Mouse (Mus musculus) MEL (cell line): ENCODE data around the gene Acot7. TPM values are rescaled to one million over a fixed set of nuclear protein-coding genes. Genes with fewer than 3 reads are reported as not detected.

Experiments
- DNase-seq: peaks from one replicate; pipeline ENCODE4 v3.0.0; 2011; ENCODE audit warnings: low read depth, low spot score
- H3K27ac ChIP-seq: 2 replicates; pipeline ENCODE4 v1.5.1; 2012; ENCODE audit warnings: low read depth, mild to moderate bottlenecking, control low read depth, low read length, moderate library complexity; ENCODE audit not compliant: control insufficient read depth
- H3K27me3 ChIP-seq, 2 experiments: fragments of 150-350 bp in 1 of 2; sonication (generic) in 1 of 2; 2 replicates each; pipeline ENCODE4 v1.6.1; 2012; ENCODE audit warnings: low read length in 2 of 2, mild to moderate bottlenecking in 2 of 2, improper control_type of control experiment in 1 of 2, moderate library complexity in 1 of 2; ENCODE audit not compliant: insufficient read depth in 2 of 2, control insufficient read depth in 1 of 2
- H3K36me3 ChIP-seq, 2 experiments: 2 replicates each; pipeline ENCODE4 v1.6.1; 2012 to 2014; ENCODE audit warnings: low read length in 2 of 2, improper control_type of control experiment in 1 of 2, inconsistent platforms in 1 of 2, mild to moderate bottlenecking in 1 of 2; ENCODE audit not compliant: insufficient read depth in 2 of 2, control insufficient read depth in 1 of 2
- H3K4me1 ChIP-seq, 2 experiments: fragments of 150-350 bp in 1 of 2; sonication (generic) in 1 of 2; 2 replicates each; pipeline ENCODE4 v1.6.1; 2012; ENCODE audit warnings: low read length in 2 of 2, improper control_type of control experiment in 1 of 2, mild to moderate bottlenecking in 1 of 2; ENCODE audit not compliant: insufficient read depth in 2 of 2, control insufficient read depth in 1 of 2
- H3K4me3 ChIP-seq, 2 experiments: fragments of 150-350 bp in 1 of 2; sonication (generic) in 1 of 2; 2 replicates each; pipeline ENCODE4 v1.5.1; 2012; ENCODE audit warnings: low read depth in 2 of 2, low read length in 2 of 2, mild to moderate bottlenecking in 2 of 2, moderate library complexity in 2 of 2, control low read depth in 1 of 2, improper control_type of control experiment in 1 of 2; ENCODE audit not compliant: control insufficient read depth in 1 of 2, insufficient read depth in 1 of 2
- H3K79me2 ChIP-seq: 2 replicates; pipeline ENCODE4 v1.6.1; 2012; ENCODE audit warnings: mild to moderate bottlenecking, low read length, moderate library complexity; ENCODE audit not compliant: control insufficient read depth, poor library complexity, insufficient read depth
- H3K9ac ChIP-seq: 2 replicates; pipeline ENCODE4 v1.6.1; 2012; ENCODE audit warnings: low read depth, mild to moderate bottlenecking, control low read depth, low read length, moderate library complexity; ENCODE audit not compliant: control insufficient read depth, poor library complexity, severe bottlenecking
- H3K9me3 ChIP-seq: fragments of 150-350 bp; sonication (generic); replicated peaks from 2 replicates; pipeline ENCODE4 v1.6.1; 2012; ENCODE audit warnings: mild to moderate bottlenecking, low read length, improper control_type of control experiment, moderate library complexity; ENCODE audit not compliant: insufficient read depth
- CHD1 ChIP-seq: IDR thresholded peaks from 2 replicates; pipeline ENCODE4 v1.6.1; 2012; ENCODE audit warnings: low read depth, mild to moderate bottlenecking, inconsistent platforms, low read length, improper control_type of control experiment
- CHD2 ChIP-seq: IDR thresholded peaks from 2 replicates; pipeline ENCODE4 v1.6.1; 2011; ENCODE audit warnings: low read length, improper control_type of control experiment
- CTCF ChIP-seq, 3 experiments: IDR thresholded peaks in 2 of 3; conservative IDR thresholded peaks in 1 of 3; 2 replicates each; pipeline ENCODE4 v1.5.1; 2011 to 2012; ENCODE audit warnings: low read length in 3 of 3, low read depth in 2 of 3, mild to moderate bottlenecking in 2 of 3, improper control_type of control experiment in 1 of 3, inconsistent platforms in 1 of 3, mixed read lengths in 1 of 3, moderate library complexity in 1 of 3; ENCODE audit not compliant: control insufficient read depth in 1 of 3, insufficient read depth in 1 of 3, poor library complexity in 1 of 3, severe bottlenecking in 1 of 3
- ELF1 ChIP-seq: IDR thresholded peaks from 2 replicates; pipeline ENCODE4 v1.6.1; 2014; ENCODE audit warnings: low read depth, mild to moderate bottlenecking, inconsistent platforms, low read length, improper control_type of control experiment, moderate library complexity
- GABPA ChIP-seq: IDR thresholded peaks from 2 replicates; pipeline ENCODE4 v1.6.1; 2012; ENCODE audit warnings: low read depth, mild to moderate bottlenecking, inconsistent platforms, low read length, improper control_type of control experiment, moderate library complexity
- GATA1 ChIP-seq: IDR thresholded peaks from 2 replicates; pipeline ENCODE4 v1.6.1; 2011; ENCODE audit warnings: low read depth, low read length, improper control_type of control experiment
- HCFC1 ChIP-seq: IDR thresholded peaks from 2 replicates; pipeline ENCODE4 v1.6.1; 2012; ENCODE audit warnings: low read depth, mild to moderate bottlenecking, inconsistent platforms, low read length, improper control_type of control experiment, moderate library complexity
- JUND ChIP-seq: IDR thresholded peaks from 2 replicates; pipeline ENCODE4 v1.6.1; 2011; ENCODE audit warnings: low read depth, mild to moderate bottlenecking, improper control_type of control experiment, low read length
- KAT2A ChIP-seq: conservative IDR thresholded peaks from 2 replicates; pipeline ENCODE4 v1.6.1; 2012; ENCODE audit warnings: low read depth, low read length, improper control_type of control experiment, inconsistent platforms
- MAX ChIP-seq: IDR thresholded peaks from 2 replicates; pipeline ENCODE4 v1.6.1; 2011; ENCODE audit warnings: low read length, improper control_type of control experiment
- MAZ ChIP-seq: IDR thresholded peaks from 2 replicates; pipeline ENCODE4 v1.6.1; 2012; ENCODE audit warnings: low read depth, mild to moderate bottlenecking, inconsistent platforms, low read length, improper control_type of control experiment
- MXI1 ChIP-seq: IDR thresholded peaks from 2 replicates; pipeline ENCODE4 v1.6.1; 2011; ENCODE audit warnings: mild to moderate bottlenecking, low read depth, low read length, improper control_type of control experiment
- NRF1 ChIP-seq: IDR thresholded peaks from 2 replicates; pipeline ENCODE4 v1.6.1; 2014; ENCODE audit warnings: low read depth, mild to moderate bottlenecking, inconsistent platforms, low read length, improper control_type of control experiment, moderate library complexity; ENCODE audit not compliant: poor library complexity, insufficient read depth, severe bottlenecking
- POLR2AphosphoS2 ChIP-seq: IDR thresholded peaks from 2 replicates; pipeline ENCODE4 v1.6.1; 2011; ENCODE audit warnings: low read length, improper control_type of control experiment
- RAD21 ChIP-seq: IDR thresholded peaks from 2 replicates; pipeline ENCODE4 v1.6.1; 2011; ENCODE audit warnings: mild to moderate bottlenecking, low read depth, low read length, improper control_type of control experiment
- RCOR1 ChIP-seq: IDR thresholded peaks from 2 replicates; pipeline ENCODE4 v1.6.1; 2012; ENCODE audit warnings: low read depth, mild to moderate bottlenecking, inconsistent platforms, low read length, improper control_type of control experiment
- SIN3A ChIP-seq: IDR thresholded peaks from 2 replicates; pipeline ENCODE4 v1.6.1; 2012; ENCODE audit warnings: low read length, improper control_type of control experiment, inconsistent platforms
- SMC3 ChIP-seq: IDR thresholded peaks from 2 replicates; pipeline ENCODE4 v1.6.1; 2011; ENCODE audit warnings: low read depth, low read length, improper control_type of control experiment
- UBTF ChIP-seq: IDR thresholded peaks from 2 replicates; pipeline ENCODE4 v1.6.1; 2012; ENCODE audit warnings: low read depth, mild to moderate bottlenecking, inconsistent platforms, low read length, improper control_type of control experiment, moderate library complexity, borderline replicate concordance; ENCODE audit not compliant: insufficient read depth
- ZMIZ1 ChIP-seq: IDR thresholded peaks from 2 replicates; pipeline ENCODE4 v1.6.1; 2012; ENCODE audit warnings: low read depth, mild to moderate bottlenecking, inconsistent platforms, low read length, improper control_type of control experiment, moderate library complexity
- ZNF384 ChIP-seq: IDR thresholded peaks from 2 replicates; pipeline ENCODE4 v1.6.1; 2012; ENCODE audit warnings: low read depth, mild to moderate bottlenecking, inconsistent platforms, low read length, improper control_type of control experiment
- polyA plus RNA-seq, 2 experiments: library from polyadenylated mRNA; stranded (reverse) in 1 of 2; unstranded in 1 of 2; fragments of >175 nt in 1 of 2; fragments of >200 nt in 1 of 2; gene quantifications; 2 replicates each; pipeline versions ENCODE4 v1.2.1 to v1.2.4; 2012; ENCODE audit warnings: low replicate concordance in 2 of 2, low read depth in 1 of 2; ENCODE audit not compliant: insufficient read length in 2 of 2, insufficient read depth in 1 of 2, missing spikeins in 1 of 2
- total RNA-seq: library from RNA; depleted of rRNA; stranded (reverse); fragments of 300-350 nt; gene quantifications from 2 replicates; pipeline ENCODE4 v1.2.3, GENCODE M21; 2012

The Acot7 gene
- total and polyA plus RNA-seq, 3 experiments, result 92.7 to 127 TPM; not detected in 1

DNA sequence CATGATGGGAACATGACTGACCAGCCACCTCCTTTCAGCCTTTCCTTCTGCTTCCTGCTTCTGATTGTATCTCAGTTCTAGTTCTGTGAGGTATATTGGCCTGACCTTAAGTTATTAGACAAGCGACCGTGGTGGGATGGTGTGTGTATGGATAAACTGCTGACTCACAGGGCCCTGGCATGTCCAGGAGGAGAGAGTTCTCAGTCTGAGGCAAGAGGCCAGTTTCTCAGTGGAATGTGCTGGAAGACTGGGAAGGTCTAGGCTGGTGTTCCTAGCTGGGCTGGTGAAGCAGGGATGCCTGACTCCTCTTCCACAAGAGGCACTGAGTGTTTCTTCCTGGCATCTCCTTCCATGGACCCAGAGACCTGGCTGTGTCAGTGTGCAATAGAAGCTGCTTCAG, 15.2 kb upstream of the Acot7 start:
- Histone ChIP-seq H3K79me2 (no peaks in the 10 kb centered on the region), H3K4me3 (no peak overlapping the region), H3K27ac (no peak overlapping the region), H3K27me3 (no peaks in the 10 kb centered on the region), H3K9me3 (no peaks in the 10 kb centered on the region), H3K9ac (no peak overlapping the region), H3K4me1 (peaks cover 0 to 8% of the 10 kb centered on the region in 2 experiments; a peak in 2 of 4 replicates), H3K36me3 (peaks cover 0 to 2% of the 10 kb centered on the region in 2 experiments; a peak in 2 of 4 replicates)
- TF ChIP-seq JUND (no peak), ELF1 (no peak), KAT2A (no peak), CHD2 (no peak), MXI1 (no peak), MAX (no peak)
- no peak for DNase-seq

DNA sequence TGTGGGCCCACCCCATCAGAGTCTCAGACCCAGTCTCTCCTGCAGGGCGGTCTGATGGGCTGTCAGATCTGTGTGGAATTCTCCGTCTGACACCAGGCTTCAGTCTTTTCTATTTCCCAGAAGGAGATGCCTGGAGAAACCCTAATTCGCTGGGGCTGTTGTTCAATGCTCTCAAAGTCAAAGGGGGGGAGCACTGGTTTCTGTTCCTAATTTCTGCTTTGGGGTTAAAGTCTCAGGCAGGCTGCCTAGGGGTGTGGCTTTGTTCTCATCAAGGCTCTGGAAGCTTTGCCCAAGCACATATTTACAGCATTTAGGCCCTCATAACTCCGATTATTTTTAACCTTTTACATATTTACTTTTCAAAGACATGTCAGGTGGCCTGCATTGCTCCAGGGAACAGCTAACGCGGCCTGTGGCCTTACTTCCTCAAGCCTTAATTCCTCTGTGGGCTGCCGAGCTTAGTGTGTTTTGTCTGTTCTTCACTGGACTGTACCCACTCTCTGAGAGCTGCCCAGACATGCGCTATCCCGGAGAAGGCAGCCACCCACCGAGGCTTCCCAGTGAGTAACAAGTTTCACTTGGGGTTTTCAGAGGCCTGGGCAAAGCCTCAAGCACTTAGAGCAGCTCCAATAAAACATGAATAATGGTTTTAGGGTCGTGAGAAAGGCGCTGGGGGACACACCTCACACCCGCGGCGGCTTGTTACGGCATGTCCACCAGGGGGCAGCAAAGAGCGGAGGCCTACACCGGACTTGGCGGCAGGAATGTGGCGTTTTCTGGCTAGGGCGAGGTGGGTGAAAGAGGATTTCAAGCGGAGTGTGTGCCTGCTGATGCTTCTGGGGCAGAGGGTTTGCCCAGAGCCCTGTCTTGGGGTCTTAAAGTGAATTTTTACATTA, 12.7 kb upstream of the Acot7 start:
- Histone ChIP-seq H3K27ac (no peak overlapping the region), H3K79me2 (no peaks in the 10 kb centered on the region), H3K9me3 (no peaks in the 10 kb centered on the region), H3K36me3 (no peaks in the 10 kb centered on the region)
- peak; percentile 76 for DNase-seq
- no peak for TF ChIP-seq GATA1
- no peak for TF ChIP-seq JUND
- peak; percentile 38 for TF ChIP-seq RAD21
- TF ChIP-seq MXI1, result no peak
- no peak for TF ChIP-seq CHD1
- no peak for TF ChIP-seq MAZ
- TF ChIP-seq ZNF384, result no peak
- no peak for TF ChIP-seq NRF1
- no peak for TF ChIP-seq RCOR1
- peak; percentile 13; the same call in 1 of the 2 replicates for TF ChIP-seq HCFC1
- no peak for TF ChIP-seq ZMIZ1
- TF ChIP-seq POLR2AphosphoS2, result no peak
- TF ChIP-seq SMC3, result peak; percentile 63
- TF ChIP-seq GABPA, result no peak
- no peak for TF ChIP-seq UBTF
- peak; percentile 39; the same call in 1 of the 2 replicates for TF ChIP-seq SIN3A
- peak; percentile 84 to 99 (median 86) for TF ChIP-seq CTCF (IDR thresholded peaks at IDR 0.05 in 2 of 3, conservative IDR thresholded peaks at IDR 0.05 in 1 of 3; ENCODE audit: control insufficient read depth in 1 of 3, insufficient read depth in 1 of 3, low read depth in 2 of 3, low read length in 3 of 3, poor library complexity in 1 of 3, severe bottlenecking in 1 of 3)
- TF ChIP-seq, all 39 proteins: peak for 5
- Histone ChIP-seq H3K4me1 (peaks cover 0 to 8% of the 10 kb centered on the region in 2 experiments; a peak in 1 of 4 replicates), H3K4me3 (peak overlapping the region; percentile 27 to 39), H3K27me3 (no peaks in the 10 kb centered on the region), H3K9ac (peak overlapping the region; percentile 45)
